Comparison of ENCODE assay signal across 8 mouse cellular contexts in the genomic region with DNA sequence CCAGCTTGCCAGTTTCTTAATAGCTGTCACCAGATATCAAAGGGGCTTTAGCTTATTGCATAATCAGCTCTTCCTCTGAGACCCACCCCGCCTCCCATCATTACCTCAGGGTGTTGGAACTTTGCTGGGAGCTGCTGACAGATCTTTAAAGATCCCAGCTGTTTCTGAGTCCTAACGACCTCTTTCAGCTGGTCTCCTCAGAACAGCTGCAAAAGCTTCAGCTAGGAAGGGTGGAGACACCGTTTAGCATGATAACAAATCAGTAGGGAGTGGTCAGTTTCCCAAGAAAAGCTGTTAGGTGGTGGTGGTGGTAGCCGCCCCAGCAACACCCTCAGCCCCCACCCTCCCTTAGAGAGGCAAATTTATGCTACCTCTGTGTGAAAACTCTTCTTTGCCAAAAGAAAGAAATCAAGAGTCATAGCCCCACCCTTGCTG.
DNase-seq lines count a peak whose midpoint lies in the region; ATAC-seq and TF ChIP-seq lines count a peak whose summit lies in the region.
"Had no signal": no experiment of that assay in that cellular context is flagged by ENCODE, and none has a peak within 500 bp of the region (broad histone marks: within the 10 kb centered on the region; RNA-seq: fewer than 3 reads in every experiment).

No protein-coding gene starts in this region.

- H3K36me3 ChIP-seq in MEL (ENCODE audit: control insufficient read depth in 1 of 2, insufficient read depth in 2 of 2, low read length in 2 of 2), result no peaks in the 10 kb centered on the region; a peak in 1 of 4 replicates
- no peaks in the 10 kb centered on the region for H3K36me3 ChIP-seq in heart, postnatal 0 days (replicated peaks; ENCODE audit: control insufficient read depth, insufficient read depth, low read length)
- H3K36me3 ChIP-seq in lung, postnatal 0 days (ENCODE audit: insufficient read depth, low read length), result no peaks in the 10 kb centered on the region
- H3K36me3 ChIP-seq: liver, embryonic 15.5 days had no signal

- TF ChIP-seq EP300 in MEL (IDR thresholded peaks at IDR 0.05; ENCODE audit: low read depth in 1 of 2, low read length in 2 of 2), result peak in 1 of 2 experiments; percentile 4; a peak in 1 of 4 replicates
- TF ChIP-seq EP300 in heart, postnatal 0 days (IDR thresholded peaks at IDR 0.05; ENCODE audit: low read depth), result no peak
- TF ChIP-seq EP300 in lung, postnatal 0 days (IDR thresholded peaks at IDR 0.05), result peak; percentile 78

- no peak for DNase-seq in MEL (ENCODE audit: low read depth, low spot score)
- peak; percentile 35 for DNase-seq in embryo, embryonic 10 days (ENCODE audit: low spot score)
- DNase-seq in heart, postnatal 0 days (ENCODE audit: low spot score), result peak; percentile 44
- DNase-seq in lung, postnatal 0 days (ENCODE audit: low spot score), result peak; percentile 91
- DNase-seq in c-Kit-positive CD71-positive TER-119-positive erythroid progenitor cells, embryonic 14.5 days (ENCODE audit: low spot score), result no peak
- DNase-seq in cerebellum, adult 9-10 months, result no peak
- no peak for DNase-seq in cerebellum, postnatal 4 days (ENCODE audit: low spot score in 2 of 2)

- peak; percentile 51 for ATAC-seq in heart, postnatal 0 days (ENCODE audit: insufficient read depth, low read depth)
- ATAC-seq in lung, postnatal 0 days, result peak; percentile 86

- H3K9ac ChIP-seq in MEL (ENCODE audit: control insufficient read depth, low read depth, low read length, poor library complexity, severe bottlenecking), result no peak overlapping the region
- no peak overlapping the region for H3K9ac ChIP-seq in heart, postnatal 0 days (replicated peaks; ENCODE audit: low read depth, low read length)
- H3K9ac ChIP-seq in lung, postnatal 0 days (replicated peaks; ENCODE audit: low read depth), result no peak overlapping the region
- H3K9ac ChIP-seq: liver, embryonic 15.5 days had no signal

- no peak for TF ChIP-seq RAD21 in MEL (IDR thresholded peaks at IDR 0.05; ENCODE audit: low read depth, low read length)

- H3K79me2 ChIP-seq in MEL (ENCODE audit: control insufficient read depth, insufficient read depth, low read length, poor library complexity), result no peaks in the 10 kb centered on the region

- no peaks in the 10 kb centered on the region for H3K4me1 ChIP-seq in MEL (ENCODE audit: control insufficient read depth in 1 of 2, insufficient read depth in 2 of 2, low read length in 2 of 2)
- peaks cover 6% of the 10 kb centered on the region; the same call in 1 of the 2 replicates for H3K4me1 ChIP-seq in heart, postnatal 0 days (ENCODE audit: control insufficient read depth, insufficient read depth)
- no peaks in the 10 kb centered on the region for H3K4me1 ChIP-seq in lung, postnatal 0 days (ENCODE audit: insufficient read depth, low read depth, low read length)
- H3K4me1 ChIP-seq: liver, embryonic 15.5 days had no signal

- WGBS in heart, postnatal 0 days, result 6% methylated on average over 4 of the region's 4 CpGs
- WGBS in lung, postnatal 0 days, result 9% methylated on average over 4 of the region's 4 CpGs

- H3K27ac ChIP-seq in MEL (ENCODE audit: control insufficient read depth, low read depth, low read length), result no peak overlapping the region
- no peak overlapping the region for H3K27ac ChIP-seq in heart, postnatal 0 days (ENCODE audit: low read depth)
- H3K27ac ChIP-seq in lung, postnatal 0 days (ENCODE audit: low read length), result no peak overlapping the region
- H3K27ac ChIP-seq: liver, embryonic 15.5 days had no signal

- TF ChIP-seq CTCF in MEL (IDR thresholded peaks at IDR 0.05 in 2 of 3, conservative IDR thresholded peaks at IDR 0.05 in 1 of 3; ENCODE audit: control insufficient read depth in 1 of 3, insufficient read depth in 1 of 3, low read depth in 2 of 3, low read length in 3 of 3, poor library complexity in 1 of 3, severe bottlenecking in 1 of 3), result no peak
- TF ChIP-seq CTCF in heart, postnatal 0 days (IDR thresholded peaks at IDR 0.05; ENCODE audit: low read depth), result no peak
- TF ChIP-seq CTCF in lung, postnatal 0 days (IDR thresholded peaks at IDR 0.05), result no peak

- H3K27me3 ChIP-seq in MEL (ENCODE audit: control insufficient read depth in 1 of 2, insufficient read depth in 2 of 2, low read length in 2 of 2), result no peaks in the 10 kb centered on the region
- no peaks in the 10 kb centered on the region for H3K27me3 ChIP-seq in heart, postnatal 0 days (ENCODE audit: control insufficient read depth, insufficient read depth, low read length)
- no peaks in the 10 kb centered on the region for H3K27me3 ChIP-seq in lung, postnatal 0 days (replicated peaks; ENCODE audit: insufficient read depth, low read length)
- H3K27me3 ChIP-seq: liver, embryonic 15.5 days had no signal

- 0 out of 2 replicates have a peak overlapping the region, but pooled peaks have one; percentile 15 for H3K4me2 ChIP-seq in heart, postnatal 0 days (ENCODE audit: low read depth, low read length)
- no peak overlapping the region for H3K4me2 ChIP-seq in lung, postnatal 0 days (replicated peaks; ENCODE audit: low read depth, low read length)
- H3K4me2 ChIP-seq: liver, embryonic 15.5 days had no signal

- TF ChIP-seq POLR2A in MEL (IDR thresholded peaks at IDR 0.05; ENCODE audit: control insufficient read depth in 1 of 2, insufficient read depth in 1 of 2, low read depth in 1 of 2, low read length in 2 of 2, poor library complexity in 1 of 2), result no peak

- H3K4me3 ChIP-seq in MEL (ENCODE audit: control insufficient read depth in 1 of 2, insufficient read depth in 1 of 2, low read depth in 2 of 2, low read length in 2 of 2), result no peak overlapping the region
- H3K4me3 ChIP-seq in heart, postnatal 0 days (ENCODE audit: low read depth, low read length), result no peak overlapping the region
- no peak overlapping the region for H3K4me3 ChIP-seq in lung, postnatal 0 days (ENCODE audit: low read depth, low read length)
- H3K4me3 ChIP-seq: liver, embryonic 15.5 days had no signal

- no peaks in the 10 kb centered on the region for H3K9me3 ChIP-seq in MEL (replicated peaks; ENCODE audit: insufficient read depth, low read length)
- no peaks in the 10 kb centered on the region for H3K9me3 ChIP-seq in heart, postnatal 0 days (replicated peaks; ENCODE audit: control insufficient read depth, low read length)
- H3K9me3 ChIP-seq in lung, postnatal 0 days (ENCODE audit: low read length), result no peaks in the 10 kb centered on the region
- H3K9me3 ChIP-seq: liver, embryonic 15.5 days had no signal

TF ChIP-seq in MEL, 35 proteins besides CTCF, POLR2A, EP300 and RAD21:
- TF ChIP-seq ETS1 (IDR thresholded peaks at IDR 0.05; ENCODE audit: low read depth, low read length), result peak; percentile 75
- TF ChIP-seq ZNF384 (IDR thresholded peaks at IDR 0.05; ENCODE audit: low read depth, low read length), result no peak

Comparison
In these comparisons a context has a peak if more than half of its experiments do, and no peak if none do; other contexts are left out.
1. DNase-seq: peak in embryo, embryonic 10 days (single experiment), heart, postnatal 0 days (single experiment) and lung, postnatal 0 days (single experiment); none in MEL (single experiment), c-Kit-positive CD71-positive TER-119-positive erythroid progenitor cells, embryonic 14.5 days (single experiment), cerebellum, adult 9-10 months (single experiment) and cerebellum, postnatal 4 days (0 of 2).